Mouse (Mus musculus): Measurements from ENCODE around the gene Zmym2. TPM values are rescaled to one million over a fixed set of nuclear protein-coding genes. Genes with fewer than 3 reads are reported as not detected.

The Zmym2 gene
- 82.3 TPM for polyA plus RNA-seq (2017; shearing (Covaris generic))

GRCm38 (mm10) chr14:56886594-56887513 is at the start of gene Zmym2:
TSS of gene Zmym2 (plus strand) at chr14:56886653.

Other genes with a start within 250 kb of the Zmym2 start
- gene Mphosph8, start 218.4 kb upstream of the Zmym2 start, polyA plus RNA-seq (2017; shearing (Covaris generic)): 60.1 TPM
- 14.2 TPM for gene Pspc1, start 108.3 kb upstream of the Zmym2 start, polyA plus RNA-seq (2017; shearing (Covaris generic))
- 55.8 TPM for gene Zmym5, start 74.9 kb upstream of the Zmym2 start, polyA plus RNA-seq (2017; shearing (Covaris generic))
- gene Gja3, start 171.4 kb downstream of the Zmym2 start, polyA plus RNA-seq (2017; shearing (Covaris generic)): not detected
- gene Gjb2, start 218.0 kb downstream of the Zmym2 start, polyA plus RNA-seq (2017; shearing (Covaris generic)): 5.3 TPM
- 0.18 TPM for gene Gm4491, start 229.2 kb downstream of the Zmym2 start, polyA plus RNA-seq (2017; shearing (Covaris generic))
- gene Gjb6, start 247.0 kb downstream of the Zmym2 start, polyA plus RNA-seq (2017; shearing (Covaris generic)): not detected

Measured in activated CD4-positive, CD25-positive, alpha-beta regulatory T cell, adult 9 weeks (primary cell).